Mouse (Mus musculus) heart, postnatal 0 days (tissue): Measurements from ENCODE around the gene Otof.

Source experiments
- CTCF ChIP-seq: IDR thresholded peaks from 2 replicates; pipeline ENCODE4 v1.5.1; 2016; ENCODE audit warnings: antibody characterized with exemption, control low read depth, low read depth
- EP300 ChIP-seq: IDR thresholded peaks from 2 replicates; pipeline ENCODE4 v1.6.1; 2016; ENCODE audit warnings: antibody characterized with exemption, low read depth

DNA sequence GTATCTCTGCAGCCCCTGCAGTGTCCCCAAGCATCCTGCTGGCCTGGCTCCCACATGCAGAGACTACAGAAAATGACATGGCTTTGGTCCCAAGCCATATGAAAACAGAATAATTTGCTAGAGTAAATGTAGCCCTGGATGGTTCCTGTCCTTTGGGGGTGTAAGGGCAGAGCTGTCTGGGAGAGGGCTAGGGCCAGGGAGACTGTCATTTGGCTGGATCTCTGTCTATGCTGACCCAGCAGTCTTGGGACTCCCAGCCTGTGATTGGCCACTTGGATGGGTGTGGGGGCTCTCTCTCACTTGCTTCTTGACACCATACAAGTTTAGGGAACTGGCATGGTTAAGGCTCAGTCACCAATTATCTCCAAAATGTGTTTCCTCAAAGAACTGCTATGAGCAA lies 28.5 kb upstream of the Otof start:
- TF ChIP-seq CTCF (no peak), EP300 (no peak)
